Mouse (Mus musculus) thymus, adult 2 months (tissue): ENCODE data around the gene Fam160a1. TPM values are rescaled to one million over a fixed set of nuclear protein-coding genes. Genes with fewer than 3 reads are reported as not detected.

ENCODE experiments used
- DNase-seq: peaks from one replicate; pipeline ENCODE4 v3.0.0; 2021
- H3K27ac ChIP-seq: fragments of 200-500 bp; 2 replicates; pipeline ENCODE4 v1.5.1; 2012; ENCODE audit warnings: low read length, control low read depth; ENCODE audit not compliant: control insufficient read depth, insufficient read depth
- H3K27me3 ChIP-seq: fragments of 200-500 bp; 2 replicates; pipeline ENCODE4 v1.6.1; 2012; ENCODE audit warnings: mild to moderate bottlenecking, low read length, moderate library complexity, mixed read lengths; ENCODE audit not compliant: control insufficient read depth, insufficient read depth
- H3K36me3 ChIP-seq: fragments of 200-500 bp; 2 replicates; pipeline ENCODE4 v1.6.1; 2012; ENCODE audit warnings: mild to moderate bottlenecking, low read length, moderate library complexity; ENCODE audit not compliant: control insufficient read depth, insufficient read depth
- H3K4me1 ChIP-seq: fragments of 200-500 bp; replicated peaks from 2 replicates; pipeline ENCODE4 v1.6.1; 2012; ENCODE audit warnings: low read length; ENCODE audit not compliant: control insufficient read depth, insufficient read depth
- H3K4me3 ChIP-seq: fragments of 200-500 bp; 2 replicates; pipeline ENCODE4 v1.5.1; 2012; ENCODE audit warnings: mild to moderate bottlenecking, low read length, control low read depth, moderate library complexity; ENCODE audit not compliant: control insufficient read depth, insufficient read depth
- CTCF ChIP-seq: fragments of 200-500 bp; IDR thresholded peaks from 2 replicates; pipeline ENCODE4 v1.5.1; 2012; ENCODE audit warnings: mild to moderate bottlenecking, control low read depth, low read length, moderate library complexity, borderline replicate concordance; ENCODE audit not compliant: control insufficient read depth, poor library complexity, insufficient read depth; ENCODE audit errors: extremely low read depth
- POLR2A ChIP-seq: fragments of 200-500 bp; IDR thresholded peaks from 2 replicates; pipeline ENCODE4 v1.6.1; 2012; ENCODE audit warnings: mild to moderate bottlenecking, low read length, control low read depth, moderate library complexity; ENCODE audit not compliant: control insufficient read depth, poor library complexity, insufficient read depth; ENCODE audit errors: extremely low read depth
- WGBS: fragments of 180-500 bp; shearing (Covaris S2); methylation state at CpG from one replicate; pipeline ENCODE4 v1.1.7; 2018; 5-methylcytosine and 5-hydroxymethylcytosine counted together
- polyA plus RNA-seq: library from polyadenylated mRNA; depleted of rRNA; stranded (reverse); fragments of >200 nt; gene quantifications from 2 replicates; pipeline ENCODE4 v1.2.3, GENCODE M21; 2012

Gene Fam160a1
- polyA plus RNA-seq, 1 experiment = 5.4 TPM

DNA sequence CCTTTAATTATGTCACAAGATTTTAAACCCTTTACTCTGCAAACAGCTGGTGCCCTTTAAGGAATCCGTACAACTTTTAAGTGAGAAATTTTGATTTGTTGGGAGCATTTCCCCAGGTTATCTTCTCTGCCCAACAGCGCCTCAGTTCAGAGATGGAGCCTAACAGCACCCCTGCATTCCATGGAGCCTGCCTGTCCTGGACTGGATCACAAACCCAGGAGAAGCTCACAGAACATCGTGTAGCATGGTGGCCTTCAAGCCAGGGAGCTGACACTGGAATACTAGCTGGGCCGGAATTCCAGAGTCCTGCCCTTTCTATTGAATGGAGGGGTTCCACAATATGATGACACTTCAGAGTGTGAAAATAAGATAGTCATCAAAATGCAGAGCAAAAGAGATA lies 39.7 kb downstream of the Fam160a1 start:
- Histone ChIP-seq H3K27me3 (no peaks in the 10 kb centered on the region), H3K36me3 (no peaks in the 10 kb centered on the region), H3K4me1 (no peaks in the 10 kb centered on the region), H3K27ac (no peak overlapping the region), H3K4me3 (no peak overlapping the region)
- DNase-seq = no peak
- 88% methylated on average over 4 of the region's 4 CpGs for WGBS
- TF ChIP-seq CTCF (no peak), POLR2A (no peak)

DNA sequence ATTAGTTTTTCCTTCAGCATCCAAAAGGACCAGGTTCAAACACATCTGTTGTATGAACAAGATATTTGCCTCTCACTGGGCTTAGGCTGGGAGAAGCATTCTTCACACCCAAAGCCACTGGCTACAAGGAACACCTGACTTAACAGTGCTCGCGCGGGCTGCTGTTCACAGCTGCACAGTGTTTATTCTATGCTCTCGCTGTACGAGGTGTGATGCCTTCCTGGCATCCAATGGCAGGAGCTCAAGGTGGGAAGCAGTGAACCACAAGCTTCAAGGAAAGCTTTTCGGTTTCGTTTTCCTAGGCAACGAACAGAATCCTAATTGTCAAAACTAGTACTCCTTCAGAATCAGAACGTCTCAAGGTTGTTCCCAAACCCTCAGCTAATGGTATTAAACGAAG lies 40.4 kb downstream of the Fam160a1 start:
- no peaks in the 10 kb centered on the region for H3K27me3 ChIP-seq
- H3K27ac ChIP-seq = no peak overlapping the region
- no peak for TF ChIP-seq POLR2A
- no peak for TF ChIP-seq CTCF
- 92% methylated on average over 10 of the region's 10 CpGs for WGBS
- no peaks in the 10 kb centered on the region for H3K36me3 ChIP-seq
- DNase-seq = no peak
- H3K4me1 ChIP-seq = no peaks in the 10 kb centered on the region
- no peak overlapping the region for H3K4me3 ChIP-seq

DNA sequence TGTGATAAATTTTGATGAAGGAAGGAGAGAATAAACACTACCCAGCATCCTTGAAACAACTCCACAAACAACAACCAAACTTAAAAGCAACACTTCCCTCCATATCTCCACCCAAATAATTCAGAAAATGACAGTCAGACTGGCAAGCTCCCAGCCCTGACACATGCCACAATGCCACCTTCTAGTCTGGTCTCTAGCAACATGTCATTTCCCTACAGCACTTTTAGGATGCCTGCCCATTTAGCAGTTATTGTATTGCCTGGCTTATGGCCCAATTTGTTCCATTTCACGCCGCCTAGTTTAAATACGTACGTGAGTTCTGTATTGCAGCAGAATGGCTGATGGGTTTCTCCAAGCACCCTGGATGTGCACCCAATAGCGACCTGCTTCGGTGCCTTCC lies 41.0 kb downstream of the Fam160a1 start:
- no peak overlapping the region for H3K4me3 ChIP-seq
- no peak overlapping the region for H3K27ac ChIP-seq
- no peaks in the 10 kb centered on the region for H3K27me3 ChIP-seq
- no peaks in the 10 kb centered on the region for H3K4me1 ChIP-seq
- no peak for DNase-seq
- WGBS = 95% methylated on average over 6 of the region's 6 CpGs
- H3K36me3 ChIP-seq = no peaks in the 10 kb centered on the region
- TF ChIP-seq CTCF (no peak), POLR2A (no peak)

DNA sequence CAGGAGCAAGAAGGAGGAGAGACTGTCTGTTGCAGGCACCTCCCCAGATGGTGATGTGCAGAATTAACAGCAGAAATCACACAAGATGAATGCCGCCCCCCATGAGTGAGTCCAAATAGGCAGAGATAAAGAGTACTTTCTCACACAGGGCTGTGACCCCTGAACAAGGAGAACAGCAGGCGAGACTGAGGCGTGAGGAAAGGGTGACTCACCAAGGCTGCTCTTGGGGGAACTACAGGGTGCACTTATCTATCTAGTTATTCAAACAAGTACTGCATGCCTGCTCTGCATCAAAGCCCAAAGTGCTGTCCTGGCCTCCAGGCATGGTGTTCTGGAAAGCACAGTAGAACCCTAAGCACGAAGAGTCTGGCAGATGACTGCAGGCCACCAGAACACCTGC lies 43.2 kb downstream of the Fam160a1 start:
- Histone ChIP-seq H3K4me3 (no peak overlapping the region), H3K27ac (no peak overlapping the region), H3K27me3 (no peaks in the 10 kb centered on the region), H3K4me1 (no peaks in the 10 kb centered on the region), H3K36me3 (no peaks in the 10 kb centered on the region)
- WGBS = 89% methylated on average over 4 of the region's 4 CpGs
- DNase-seq = no peak
- TF ChIP-seq CTCF (no peak), POLR2A (no peak)

- 56% methylated on average over 3 of the region's 3 CpGs for WGBS
- TF ChIP-seq POLR2A (no peak), CTCF (no peak)
- H3K4me1 ChIP-seq = no peaks in the 10 kb centered on the region
- H3K4me3 ChIP-seq = no peak overlapping the region
- no peak for DNase-seq
- no peaks in the 10 kb centered on the region for H3K36me3 ChIP-seq
- H3K27ac ChIP-seq = no peak overlapping the region
- no peaks in the 10 kb centered on the region for H3K27me3 ChIP-seq
Measured at GRCm38 (mm10) chr3:85773425-85773824, 43.7 kb downstream of the Fam160a1 start.

GRCm38 (mm10) chr3:85764937-85765337 lies 52.2 kb downstream of the Fam160a1 start:
- no peak for DNase-seq
- no peaks in the 10 kb centered on the region for H3K27me3 ChIP-seq
- no peak overlapping the region for H3K27ac ChIP-seq
- no peak for TF ChIP-seq CTCF
- TF ChIP-seq POLR2A = no peak
- WGBS = 88% methylated on average over 7 of the region's 7 CpGs
- no peaks in the 10 kb centered on the region for H3K4me1 ChIP-seq
- H3K4me3 ChIP-seq = no peak overlapping the region
- no peaks in the 10 kb centered on the region for H3K36me3 ChIP-seq
